Mouse (Mus musculus) CH12F3 (cell line): ENCODE results near the gene Cdc42.

ENCODE experiments used
- in situ Hi-C: fragments of 300-500 bp; cut with MboI; formaldehyde crosslinking; loops from 2 replicates; pipeline ENCODE4 v1.14.3; 2020; ENCODE audit warnings: low sequenced_read_pairs

Cdc42 gene

DNA sequence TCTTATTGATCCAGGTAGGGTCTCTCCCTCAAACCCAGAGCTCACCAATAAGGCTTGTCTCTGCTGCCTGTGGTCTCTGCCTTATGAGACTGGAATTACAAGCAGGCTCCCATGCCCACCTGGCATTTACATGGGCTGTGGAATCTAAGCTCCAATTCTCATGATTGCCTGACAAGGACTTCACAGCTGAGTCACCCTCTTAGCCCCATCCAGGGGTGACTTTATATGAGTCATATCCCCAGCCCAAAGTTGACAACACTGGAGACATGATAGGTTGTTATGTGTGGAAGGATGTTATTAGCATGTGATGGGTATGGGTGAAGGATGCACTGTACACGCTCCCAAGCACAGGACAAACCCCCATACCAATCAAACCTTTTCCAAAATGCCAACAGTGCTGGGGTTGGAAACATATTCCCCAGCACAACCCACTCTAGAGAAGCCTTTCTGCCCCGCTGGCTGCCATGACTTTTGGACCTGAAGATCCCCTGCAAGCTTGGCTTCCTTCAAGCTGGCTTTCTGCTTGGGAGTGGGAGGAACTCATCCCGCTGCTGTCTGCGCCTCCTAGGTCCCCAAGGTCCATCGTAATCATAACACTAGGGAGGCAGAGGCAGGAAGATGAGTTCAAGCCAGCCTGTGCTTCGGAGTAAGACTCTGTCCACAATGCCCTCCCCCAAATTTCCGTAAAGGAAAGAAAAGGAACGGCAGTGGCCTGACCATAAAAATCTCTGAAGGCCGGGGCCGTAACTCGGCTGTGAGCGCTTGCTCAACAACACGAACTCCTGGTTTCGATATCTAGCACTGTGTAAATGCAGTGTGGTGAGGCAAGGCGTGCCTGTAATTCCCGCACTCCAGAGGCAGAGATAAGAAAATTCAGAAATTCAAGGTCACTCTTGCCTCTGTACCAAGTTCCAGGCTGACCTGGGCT is 14.3 kb upstream of the Cdc42 start:
- in situ Hi-C loops, result no loop called here

DNA sequence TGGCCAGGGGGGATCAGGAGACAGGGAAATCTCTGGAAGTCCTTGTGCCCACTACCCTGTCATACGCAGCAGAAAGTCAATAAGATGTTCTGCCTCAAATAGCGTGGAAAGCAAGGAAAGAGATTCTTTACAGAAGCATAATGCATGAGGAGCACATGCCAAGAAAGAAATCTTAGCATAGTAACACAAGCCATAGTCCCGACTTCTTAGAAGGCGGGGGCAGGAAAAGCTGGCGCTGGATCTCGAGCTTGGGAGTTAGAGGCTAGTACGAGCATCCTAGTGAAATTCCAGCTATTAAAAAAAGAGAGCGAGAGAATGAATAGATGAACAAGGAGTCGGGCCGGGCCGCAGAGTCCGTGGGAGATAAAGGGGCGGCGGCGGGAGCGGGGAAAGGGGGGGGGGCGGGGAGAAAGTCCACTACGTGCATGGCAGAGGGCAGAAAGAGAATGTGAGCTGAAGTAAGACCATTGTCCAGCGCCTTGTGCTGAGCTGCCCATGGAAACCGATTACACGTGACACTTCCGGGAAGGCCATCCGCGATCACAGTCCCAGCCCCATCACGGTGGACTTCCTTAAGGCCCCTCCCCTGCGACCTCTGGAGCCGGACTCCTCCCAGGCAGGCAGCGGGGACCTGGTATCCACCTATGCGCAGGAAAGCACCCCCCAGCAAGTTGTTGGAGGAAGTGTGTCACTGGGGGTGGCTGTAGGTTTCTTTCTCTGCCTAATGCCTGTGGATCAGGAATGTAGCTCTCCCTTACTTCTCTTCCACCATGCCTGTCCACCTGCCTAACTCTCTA is 12.6 kb upstream of the Cdc42 start:
- in situ Hi-C loops, result no loop called here

DNA sequence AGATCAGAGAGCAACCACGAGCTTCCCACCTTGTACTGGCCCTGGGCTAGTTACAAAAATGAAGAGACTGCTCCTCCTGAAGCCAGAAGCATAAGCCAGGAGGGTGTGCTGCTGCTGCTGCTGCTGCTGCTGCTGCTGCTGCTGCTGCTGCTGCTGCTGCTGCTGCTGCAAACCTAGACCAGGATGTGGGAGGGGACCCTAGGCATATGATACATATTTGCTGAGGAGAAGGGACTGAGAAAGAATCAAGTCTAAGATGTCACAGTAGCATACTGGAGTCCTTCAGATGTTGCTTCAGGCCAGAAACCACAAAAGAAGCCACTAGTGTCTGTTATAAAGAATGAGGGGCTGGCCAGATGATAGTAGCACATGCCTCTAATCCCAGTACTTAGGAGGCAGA is 10.7 kb upstream of the Cdc42 start:
- in situ Hi-C loops, result no loop called here

DNA sequence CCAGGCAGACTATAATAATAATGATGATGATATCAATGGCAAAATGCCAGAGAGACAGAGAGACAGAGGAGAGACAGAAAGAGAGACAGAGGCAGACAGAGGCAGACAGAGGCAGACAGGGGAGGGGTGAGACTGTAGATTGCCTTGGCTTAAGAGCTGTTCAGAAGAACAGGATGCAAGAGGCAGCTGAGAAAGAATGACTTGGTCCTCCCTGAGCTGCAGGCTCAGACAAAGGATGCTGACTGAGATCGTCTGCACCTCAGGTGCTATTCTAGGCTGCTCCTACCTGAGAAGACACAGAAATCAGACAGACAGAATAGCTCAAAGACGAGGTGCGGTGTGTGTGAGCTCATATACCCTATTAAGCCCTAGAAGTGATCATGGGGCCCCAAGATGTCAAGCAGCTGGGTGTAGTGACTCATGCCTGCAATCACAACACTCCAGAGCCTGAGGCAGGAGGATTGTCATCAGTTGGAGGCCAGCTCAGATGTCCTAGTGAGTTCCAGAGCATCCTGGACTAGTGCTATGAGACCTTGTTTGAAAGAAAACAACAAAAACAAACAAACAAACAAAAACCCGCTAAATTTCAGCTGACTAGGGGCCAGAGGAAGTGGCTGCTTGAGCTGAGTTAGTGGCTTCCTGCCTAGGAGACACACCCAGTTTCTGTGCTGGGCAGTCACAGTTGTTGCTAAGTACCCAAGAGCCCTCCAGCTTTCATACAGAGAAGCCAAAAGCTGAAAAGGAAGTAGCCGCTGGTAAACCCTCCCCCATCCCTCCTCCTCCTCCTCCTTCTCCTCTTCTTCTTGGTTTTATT is 10.0 kb upstream of the Cdc42 start:
- in situ Hi-C loops, result no loop called here

DNA sequence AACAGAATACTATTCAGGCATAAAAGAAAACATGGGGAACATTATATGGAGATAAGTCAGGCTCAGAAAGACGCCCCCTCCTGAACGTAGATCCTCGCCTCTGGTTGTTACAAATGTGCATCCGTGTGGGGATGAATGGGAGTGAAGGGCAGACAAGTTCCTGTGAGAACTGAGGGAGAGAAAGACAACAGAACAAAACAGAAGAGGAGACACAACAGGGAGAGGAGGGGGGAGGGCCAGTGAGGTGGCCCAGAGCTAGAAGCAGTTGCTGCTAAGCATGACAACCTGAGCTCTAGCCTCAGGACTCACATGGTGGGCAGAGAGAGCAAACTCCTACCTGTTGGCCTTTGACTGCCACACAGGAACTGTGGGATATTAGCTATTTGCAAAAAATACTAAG is 8.6 kb upstream of the Cdc42 start:
- in situ Hi-C loops, result no loop called here

DNA sequence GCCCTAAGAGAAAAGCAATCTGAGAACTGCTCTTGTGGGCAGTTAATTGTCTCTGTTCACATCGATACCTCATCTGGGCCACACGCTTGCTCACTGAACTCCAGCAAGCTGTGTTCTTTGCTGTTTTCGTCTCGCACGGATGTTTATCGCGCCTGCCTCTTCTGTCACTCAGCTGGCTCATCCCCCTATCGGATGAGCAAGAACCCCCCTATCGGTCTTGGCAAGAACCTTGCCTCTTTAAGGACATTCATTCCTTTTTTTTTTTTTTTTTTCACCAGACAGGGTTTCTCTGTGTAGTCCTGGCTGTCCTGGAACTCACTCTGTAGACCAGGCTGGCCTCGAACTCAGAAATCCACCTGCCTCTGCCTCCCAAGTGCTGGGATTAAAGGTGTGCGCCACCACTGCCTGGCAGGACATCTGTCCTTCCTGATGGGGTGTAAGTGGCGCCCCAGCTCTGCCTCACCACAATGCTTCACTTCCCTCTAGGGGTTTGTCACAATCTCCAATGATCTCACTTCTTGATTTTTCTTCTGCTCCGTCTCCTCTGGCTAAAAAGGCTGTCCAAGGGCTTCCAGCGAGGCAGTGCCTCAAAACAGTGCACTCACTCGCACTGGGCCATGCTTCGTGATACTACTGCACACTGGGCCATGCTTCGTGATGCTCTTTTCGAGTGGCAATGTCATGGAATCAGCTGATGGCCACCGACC is 8.0 kb upstream of the Cdc42 start:
- in situ Hi-C loops, result no loop called here

DNA sequence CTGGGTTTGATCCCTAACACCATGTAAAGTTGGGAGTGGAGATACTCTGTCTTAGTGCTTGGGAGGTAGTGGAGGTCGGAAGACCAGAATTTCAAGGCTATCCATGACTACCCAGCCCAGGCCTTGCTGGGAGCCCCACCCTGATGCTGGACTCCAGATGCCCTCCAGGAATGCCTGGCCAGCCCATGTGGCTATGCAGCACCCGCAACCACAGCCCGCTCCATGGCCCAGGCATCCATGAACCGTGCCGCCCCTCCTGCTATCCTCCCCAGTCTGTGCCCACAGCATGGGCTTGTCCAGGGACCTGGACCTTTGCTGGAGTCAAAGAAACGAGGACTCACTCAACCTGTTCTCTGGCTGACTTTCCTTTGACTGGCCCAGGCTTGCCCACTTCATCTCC is 7.3 kb upstream of the Cdc42 start:
- in situ Hi-C loops, result no loop called here

DNA sequence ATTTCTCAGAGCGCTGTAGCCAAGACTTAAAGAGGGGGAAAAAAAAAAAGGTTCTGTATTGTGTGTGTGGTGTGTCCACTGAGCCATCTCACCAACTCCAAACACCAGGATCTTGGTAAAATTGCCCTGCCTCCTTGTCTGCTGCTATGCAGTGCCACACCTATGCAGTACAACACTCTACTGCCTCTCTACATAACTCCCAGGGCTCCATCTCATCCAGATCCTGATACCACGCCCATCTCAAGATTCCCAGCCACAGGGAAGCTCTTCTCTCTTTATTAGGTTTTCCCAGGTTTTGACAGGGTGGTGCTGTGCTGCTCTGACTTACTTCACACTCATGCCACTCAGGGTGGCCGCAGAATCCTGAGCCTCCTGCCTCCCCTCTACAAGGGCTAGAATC is 3.5 kb upstream of the Cdc42 start:
- in situ Hi-C loops, result no loop called here

DNA sequence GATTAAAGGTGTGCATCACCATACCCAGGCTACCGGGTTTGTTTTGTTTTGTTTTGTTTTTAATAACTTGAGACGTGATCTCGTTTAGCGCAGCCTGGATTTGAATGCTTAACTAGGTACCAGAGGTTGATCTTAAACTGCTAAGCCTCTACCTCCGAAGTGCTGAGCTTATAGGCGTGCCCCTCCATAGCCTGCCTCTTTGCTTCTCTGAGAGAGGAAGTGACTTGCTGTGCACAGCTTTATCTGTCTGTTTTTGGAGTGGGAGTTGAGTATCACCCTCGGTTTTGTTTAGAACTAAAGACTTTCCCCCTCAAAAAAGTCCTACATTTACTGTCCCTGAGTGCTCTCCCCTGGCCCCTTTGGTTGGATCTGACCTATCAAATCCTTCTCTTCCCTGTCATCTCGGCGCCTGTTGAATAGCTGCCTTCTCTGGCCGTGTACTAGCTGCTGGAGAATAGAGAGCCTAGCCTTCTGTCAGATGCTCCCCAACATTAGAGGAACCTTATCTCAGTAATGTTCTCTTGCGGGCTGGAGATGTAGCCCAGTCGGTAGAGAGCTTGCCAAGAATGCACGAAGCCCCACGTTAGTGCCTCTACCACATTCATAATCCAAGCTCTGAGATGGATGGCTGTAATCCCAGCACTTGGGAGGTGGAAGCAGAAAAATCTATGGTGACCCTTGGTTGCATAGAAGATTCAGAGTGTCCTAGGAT is 927 bp upstream of the Cdc42 start:
- in situ Hi-C loops, result no loop called here

DNA sequence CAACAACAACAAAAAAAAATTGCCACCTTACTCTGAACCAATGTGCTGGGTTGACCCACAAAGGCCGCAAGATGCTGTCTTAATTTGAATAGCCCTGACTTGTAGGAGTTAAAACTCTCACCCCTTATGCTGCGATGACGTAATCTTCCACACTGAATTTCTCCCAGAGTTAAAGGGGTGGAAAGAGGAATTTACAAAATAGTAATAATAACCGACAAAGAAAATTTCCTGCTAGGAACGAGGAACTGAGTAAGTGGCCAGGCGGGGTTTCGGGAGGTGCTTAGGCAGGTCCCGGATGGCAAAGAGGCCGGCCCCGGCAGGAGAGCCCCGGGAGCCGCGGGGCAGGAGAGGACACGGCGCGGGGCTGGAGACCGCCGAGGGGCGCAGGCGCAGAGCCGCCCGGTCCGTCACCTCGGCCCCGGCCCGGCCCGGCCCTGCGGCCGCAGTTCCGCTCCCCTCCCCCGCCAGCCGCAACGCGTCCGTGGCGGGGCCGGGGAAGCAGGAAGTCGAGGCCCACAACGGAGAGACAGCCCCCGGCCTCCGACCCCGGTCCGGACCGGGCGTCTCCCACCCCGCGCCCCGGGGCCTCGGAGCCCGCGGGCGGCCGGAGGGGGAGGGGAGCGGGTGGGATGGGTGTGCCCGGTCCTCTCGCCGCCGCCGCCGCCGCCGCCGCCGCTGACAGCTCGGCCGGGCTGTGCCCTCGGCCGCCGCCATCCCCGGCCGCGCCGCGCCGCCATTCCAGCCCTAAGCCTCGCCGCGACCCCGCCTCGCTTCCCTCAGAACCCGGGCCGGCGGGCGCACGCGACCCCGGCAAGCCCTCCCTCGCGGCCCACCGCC is 628 bp downstream of the Cdc42 start:
- in situ Hi-C loops, result no loop called here

DNA sequence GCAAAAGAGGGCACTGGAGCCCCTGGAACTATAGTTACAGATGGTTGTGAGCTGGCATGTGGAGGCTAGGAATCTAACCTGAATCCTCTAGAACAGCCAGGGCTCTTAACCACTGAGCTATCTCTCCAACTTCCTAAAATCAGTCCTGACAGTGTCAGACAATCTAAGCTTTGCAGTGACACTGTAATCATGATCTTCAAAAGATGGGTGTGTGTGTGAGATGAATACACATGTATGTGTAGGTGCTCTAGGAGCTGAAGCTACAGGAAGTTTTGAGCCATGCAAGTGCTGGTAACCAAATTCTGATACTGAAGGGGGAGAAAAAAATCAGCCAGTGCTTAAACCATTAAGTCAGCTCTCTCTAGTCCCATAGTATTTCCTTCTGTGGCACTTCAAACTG is 6.9 kb downstream of the Cdc42 start:
- in situ Hi-C loops, result no loop called here

DNA sequence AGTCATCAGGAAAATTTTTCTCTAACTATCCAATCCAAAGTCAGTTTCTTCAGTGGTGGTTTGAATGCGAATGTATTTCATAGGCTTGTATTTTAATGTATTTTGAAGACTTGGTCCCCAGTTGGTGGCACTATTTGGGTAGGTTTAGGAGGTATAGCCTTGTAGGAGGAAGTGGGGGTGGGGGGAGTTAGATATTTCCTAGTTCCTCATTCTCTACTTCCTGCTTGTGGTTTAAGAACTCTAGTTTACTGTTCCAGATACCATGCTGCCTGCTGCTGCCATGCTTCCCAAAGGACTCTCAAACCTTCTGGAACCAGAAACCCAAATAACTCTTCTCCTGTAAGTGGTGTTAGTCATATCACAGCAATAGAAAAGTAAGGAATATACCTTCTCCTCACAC is 11.7 kb downstream of the Cdc42 start:
- in situ Hi-C loops, result no loop called here

DNA sequence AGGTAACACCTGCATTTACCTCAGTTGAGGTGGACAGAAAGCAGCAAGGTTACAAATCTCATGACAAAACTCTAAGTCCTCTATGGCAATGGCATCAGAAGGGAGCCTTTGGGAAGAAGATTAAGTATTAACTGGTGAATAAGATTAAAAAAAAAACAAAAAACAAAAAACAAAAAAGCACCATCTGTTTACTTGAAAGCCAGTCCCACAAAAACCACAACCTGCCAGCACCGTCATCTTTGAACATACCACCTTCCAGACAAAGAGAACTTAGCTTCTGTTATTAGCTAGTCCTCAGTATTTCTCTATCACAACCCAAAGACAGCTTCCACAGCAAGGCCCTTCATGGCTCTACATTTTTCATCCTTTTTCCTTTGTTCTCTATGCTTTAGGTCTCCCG is 12.4 kb downstream of the Cdc42 start:
- in situ Hi-C loops, result no loop called here

DNA sequence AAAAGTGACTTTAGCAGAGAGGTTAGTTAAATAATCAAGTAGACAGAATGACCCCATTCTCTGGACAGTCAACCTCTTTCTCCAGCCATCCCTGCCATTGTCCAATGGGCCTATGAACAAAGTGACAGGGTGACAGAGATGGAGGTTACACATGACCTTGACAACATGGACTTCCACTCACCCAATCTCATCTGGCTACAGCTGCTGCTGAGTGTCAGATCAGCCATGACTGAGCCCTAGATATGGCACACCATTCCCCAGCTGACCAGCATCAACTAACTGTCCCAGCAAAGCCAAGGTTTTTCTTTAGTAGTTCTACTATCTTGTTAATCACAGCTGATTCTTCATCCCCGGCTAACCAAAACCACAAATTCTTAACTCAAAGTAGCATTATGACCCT is 14.7 kb downstream of the Cdc42 start:
- in situ Hi-C loops, result no loop called here

DNA sequence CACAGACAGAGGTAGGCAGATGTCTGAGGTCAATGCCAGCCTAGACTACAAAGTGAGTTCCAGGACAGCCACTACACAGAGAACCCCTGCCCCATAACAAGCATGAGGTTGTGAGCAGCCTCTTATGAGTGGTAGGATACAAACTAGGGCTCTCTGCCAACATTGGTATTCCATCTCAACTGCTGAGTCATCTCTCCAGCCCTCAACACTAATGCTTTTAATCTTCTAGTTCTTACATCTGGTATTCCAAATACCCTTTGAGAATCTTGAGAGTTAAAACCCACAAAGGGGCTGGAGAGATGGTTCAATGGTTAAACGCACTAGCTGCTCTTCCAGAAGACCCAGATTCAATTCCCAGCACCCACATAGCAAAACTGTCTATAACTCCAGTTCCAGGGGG is 18.1 kb downstream of the Cdc42 start:
- in situ Hi-C loops, result no loop called here

DNA sequence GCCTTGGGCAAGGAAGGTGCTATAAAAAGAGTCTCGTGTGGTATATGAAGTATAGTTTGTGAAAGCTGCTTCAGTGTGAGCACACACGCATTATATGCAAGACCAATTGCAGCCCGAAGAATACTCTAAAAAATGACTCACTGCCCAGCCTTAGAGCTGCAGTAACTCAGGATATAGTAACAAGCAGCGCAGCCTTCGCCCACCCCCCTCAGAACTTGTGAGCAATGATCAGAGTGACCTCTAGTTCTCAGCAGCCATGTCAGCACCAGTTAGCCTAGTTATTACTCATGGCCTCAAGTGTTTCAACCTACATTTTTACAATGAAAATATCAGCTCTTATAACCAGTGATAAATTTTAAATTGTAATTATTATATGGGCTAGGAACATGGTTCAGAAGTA is 21.1 kb downstream of the Cdc42 start:
- in situ Hi-C loops, result no loop called here

DNA sequence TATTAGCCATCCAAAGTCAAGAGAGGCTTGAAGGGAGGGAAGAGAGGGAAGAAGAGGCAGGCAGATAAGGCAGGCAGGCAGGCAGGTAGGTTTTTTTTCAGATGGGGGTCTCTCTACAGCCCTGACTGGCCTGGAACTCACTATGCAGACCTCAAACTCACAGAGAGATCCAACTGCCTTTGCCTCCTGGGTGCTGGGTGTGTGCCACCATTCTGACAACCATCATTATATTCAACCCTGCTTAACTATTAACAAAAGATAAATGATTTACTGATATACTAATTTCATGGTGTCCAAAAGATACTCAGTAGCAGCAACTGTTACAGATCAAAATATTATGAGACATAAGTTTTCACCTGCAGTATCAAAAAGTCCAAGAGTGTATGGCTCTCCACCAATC is 25.5 kb downstream of the Cdc42 start:
- in situ Hi-C loops, result no loop called here

DNA sequence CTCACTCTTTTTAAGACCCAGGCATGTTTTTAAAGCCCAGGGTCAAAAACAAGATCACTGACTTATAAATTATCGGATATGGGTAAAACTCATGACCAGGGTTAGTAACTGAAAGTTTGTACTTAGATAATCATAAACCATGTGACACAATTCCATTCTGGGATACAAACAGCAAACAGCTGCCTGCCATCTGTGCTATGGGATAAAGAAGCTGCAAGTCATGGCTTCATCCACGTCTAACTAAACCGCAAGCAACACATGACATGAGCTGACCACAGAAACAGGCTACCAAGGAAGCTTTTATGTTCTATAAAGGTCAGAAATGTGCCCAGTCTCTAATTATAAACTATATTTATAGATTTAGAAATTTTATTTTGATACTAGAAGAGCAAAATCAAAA is 31.0 kb downstream of the Cdc42 start:
- in situ Hi-C loops, result no loop called here

DNA sequence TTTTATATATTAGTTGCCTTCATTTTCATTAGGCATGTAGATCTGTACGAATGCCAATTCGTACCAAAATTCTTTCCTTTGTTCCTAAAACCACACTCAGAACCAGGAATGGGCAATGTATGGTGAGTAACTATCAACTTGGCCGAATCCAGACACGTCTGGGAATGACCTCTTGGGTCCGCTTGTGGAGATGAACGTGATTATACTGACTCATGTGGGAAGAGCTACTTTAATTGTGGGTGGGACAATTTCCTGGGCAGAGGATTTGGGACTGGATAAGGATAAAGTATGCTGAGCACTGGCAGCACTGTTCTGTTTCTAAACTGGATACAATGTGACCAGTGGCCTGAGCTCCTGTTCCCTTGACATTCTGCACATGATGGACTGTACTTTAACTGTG is 32.6 kb downstream of the Cdc42 start:
- in situ Hi-C loops, result no loop called here
